Mouse (Mus musculus) small intestine, adult 2 months (tissue): ENCODE measurements around the gene Stk36. TPM values are rescaled to one million over a fixed set of nuclear protein-coding genes. Genes with fewer than 3 reads are reported as not detected.

ENCODE experiments used
- H3K27ac ChIP-seq: fragments of 200-500 bp; 2 replicates; pipeline ENCODE4 v1.5.1; 2012; ENCODE audit warnings: low read depth, low read length, control low read depth, inconsistent platforms; ENCODE audit not compliant: insufficient read depth
- H3K27me3 ChIP-seq: fragments of 200-500 bp; 2 replicates; pipeline ENCODE4 v1.6.1; 2012; ENCODE audit warnings: mild to moderate bottlenecking, moderate library complexity, low read length, inconsistent platforms; ENCODE audit not compliant: control insufficient read depth, insufficient read depth
- H3K36me3 ChIP-seq: fragments of 200-500 bp; 2 replicates; pipeline ENCODE4 v1.6.1; 2012; ENCODE audit warnings: mild to moderate bottlenecking, low read length, control low read depth, inconsistent platforms; ENCODE audit not compliant: control insufficient read depth, insufficient read depth
- H3K4me1 ChIP-seq: fragments of 200-500 bp; 2 replicates; pipeline ENCODE4 v1.6.1; 2012; ENCODE audit warnings: low read length, inconsistent platforms, mixed read lengths; ENCODE audit not compliant: control insufficient read depth, insufficient read depth, insufficient read length
- H3K4me3 ChIP-seq: fragments of 200-500 bp; 2 replicates; pipeline ENCODE4 v1.5.1; 2012; ENCODE audit warnings: low read depth, mild to moderate bottlenecking, control low read depth, inconsistent platforms, low read length, moderate library complexity
- CTCF ChIP-seq: fragments of 200-500 bp; IDR thresholded peaks from 2 replicates; pipeline ENCODE4 v1.5.1; 2012; ENCODE audit warnings: low read depth, mild to moderate bottlenecking, control low read depth, inconsistent platforms, low read length, moderate library complexity, mixed read lengths; ENCODE audit not compliant: insufficient replicate concordance, insufficient read length; ENCODE audit errors: extremely low read depth
- POLR2A ChIP-seq: fragments of 200-500 bp; IDR thresholded peaks from 2 replicates; pipeline ENCODE4 v1.6.1; 2012; ENCODE audit warnings: low read depth, mild to moderate bottlenecking, control low read depth, inconsistent platforms, low read length, moderate library complexity
- WGBS: fragments of 180-500 bp; shearing (Covaris S2); methylation state at CpG from one replicate; pipeline ENCODE4 v1.1.7; 2018; 5-methylcytosine and 5-hydroxymethylcytosine counted together
- polyA plus RNA-seq: library from polyadenylated mRNA; depleted of rRNA; stranded (reverse); fragments of >200 nt; gene quantifications from 2 replicates; pipeline ENCODE4 v1.2.3, GENCODE M21; 2012; rRNA removed

Gene Stk36
- polyA plus RNA-seq, 1 experiment: 1.4 TPM

GRCm38 (mm10) chr1:74672731-74673130, 71.5 kb downstream of the Stk36 start:
- no peaks in the 10 kb centered on the region for H3K27me3 ChIP-seq
- no peaks in the 10 kb centered on the region for H3K36me3 ChIP-seq
- no peak for TF ChIP-seq CTCF
- no peak for TF ChIP-seq POLR2A
- peaks cover under 1% of the 10 kb centered on the region; the same call in 1 of the 2 replicates for H3K4me1 ChIP-seq
- H3K4me3 ChIP-seq: no peak overlapping the region
- 81% methylated on average over 7 of the region's 7 CpGs for WGBS
- no peak overlapping the region for H3K27ac ChIP-seq

DNA sequence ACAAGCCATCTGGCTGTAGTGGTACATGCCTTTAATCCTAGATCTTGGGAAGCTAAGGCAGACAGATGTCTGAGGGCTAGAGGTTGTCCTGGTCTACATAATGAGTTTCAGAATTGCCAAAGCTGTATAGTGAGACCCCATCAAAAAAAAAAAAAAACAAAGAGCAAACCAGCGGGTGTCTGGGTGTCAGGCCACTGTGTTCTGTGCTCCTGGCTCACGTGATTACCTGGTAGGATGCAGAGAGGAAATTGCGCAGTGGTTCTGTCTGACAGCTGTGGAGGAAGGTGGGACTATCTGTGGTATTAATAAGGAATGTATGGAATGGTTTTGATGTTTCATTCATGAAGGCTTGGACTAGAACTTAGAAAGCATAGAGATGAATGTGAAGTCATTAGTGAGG, 75.6 kb downstream of the Stk36 start:
- no peak overlapping the region for H3K4me3 ChIP-seq
- peaks cover 3% of the 10 kb centered on the region; the same call in 1 of the 2 replicates for H3K4me1 ChIP-seq
- TF ChIP-seq CTCF (no peak), POLR2A (no peak)
- 95% methylated on average over 3 of the region's 3 CpGs for WGBS
- no peaks in the 10 kb centered on the region for H3K27me3 ChIP-seq
- H3K27ac ChIP-seq: no peak overlapping the region
- H3K36me3 ChIP-seq: peaks cover 17% of the 10 kb centered on the region

- Histone ChIP-seq H3K27ac (peak overlapping the region; percentile 7; the same call in 1 of the 2 replicates), H3K4me1 (peaks cover 3% of the 10 kb centered on the region; the same call in 1 of the 2 replicates), H3K36me3 (peaks cover 21% of the 10 kb centered on the region), H3K27me3 (no peaks in the 10 kb centered on the region), H3K4me3 (no peak overlapping the region)
- WGBS: 11% methylated on average over 1 of the region's 1 CpGs
- TF ChIP-seq CTCF: no peak
- TF ChIP-seq POLR2A: no peak
These were observed 76.6 kb downstream of the Stk36 start for GRCm38 (mm10) chr1:74677843-74678242.

Other genes with a start within 250 kb of the Stk36 start
- 0.05 and 0.39 TPM in 2 replicates for gene Catip, start 239.3 kb upstream of the Stk36 start, polyA plus RNA-seq
- 12.7 and 17.9 TPM in 2 replicates for gene Slc11a1, start 226.2 kb upstream of the Stk36 start, polyA plus RNA-seq
- gene Ctdsp1, start 209.9 kb upstream of the Stk36 start, polyA plus RNA-seq: 58.4 and 177 TPM in 2 replicates
- 198 and 892 TPM in 2 replicates for gene Vil1, start 192.1 kb upstream of the Stk36 start, polyA plus RNA-seq
- gene Cnot9, start 95.4 kb upstream of the Stk36 start, polyA plus RNA-seq: 9.0 and 16.4 TPM in 2 replicates
- not detected in 2 replicates for gene Plcd4, start 58.6 kb upstream of the Stk36 start, polyA plus RNA-seq
- gene Usp37, start 57.2 kb upstream of the Stk36 start, polyA plus RNA-seq: 0.33 and 1.2 TPM in 2 replicates
- gene Zfp142, start 13.2 kb upstream of the Stk36 start, polyA plus RNA-seq: 5.0 and 8.5 TPM in 2 replicates
- gene Bcs1l, start 13.2 kb upstream of the Stk36 start, polyA plus RNA-seq: 5.3 and 5.9 TPM in 2 replicates
- gene Rnf25, start within 50 bp of the Stk36 start, polyA plus RNA-seq: 18.8 and 31.3 TPM in 2 replicates
- gene Ttll4, start 60.3 kb downstream of the Stk36 start, polyA plus RNA-seq: 5.7 and 8.4 TPM in 2 replicates
- 5.6 and 36.2 TPM in 2 replicates for gene Cyp27a1, start 112.1 kb downstream of the Stk36 start, polyA plus RNA-seq
- gene Prkag3, start 147.8 kb downstream of the Stk36 start, polyA plus RNA-seq: 1.5 TPM in 1 of 2 replicates, not detected in the other
- 2.0 and 6.0 TPM in 2 replicates for gene Wnt6, start 170.4 kb downstream of the Stk36 start, polyA plus RNA-seq
- 0.14 and 0.57 TPM in 2 replicates for gene Wnt10a, start 190.1 kb downstream of the Stk36 start, polyA plus RNA-seq